Comparison of ENCODE assay signal across 20 mouse cellular contexts in genomic region chr10:118588198-118588597, GRCm38 (mm10).
DNase-seq lines count a peak whose midpoint lies in the region; ATAC-seq and TF ChIP-seq lines count a peak whose summit lies in the region.
"Had no signal": no experiment of that assay in that cellular context is flagged by ENCODE, and none has a peak within 500 bp of the region (broad histone marks: within the 10 kb centered on the region; RNA-seq: fewer than 3 reads in every experiment).

No protein-coding gene starts in this region.

- no peak overlapping the region for H3K4me2 ChIP-seq in heart, embryonic 11.5 days
- H3K4me2 ChIP-seq in myocyte (ENCODE audit: low read depth): no peak overlapping the region
- H3K4me2 ChIP-seq: embryonic facial prominence, embryonic 12.5 days; forebrain, embryonic 12.5 days; heart, embryonic 13.5 days; hindbrain, embryonic 12.5 days had no signal

- 0 out of 2 replicates have a peak overlapping the region, but pooled peaks have one; percentile 16 for H3K9ac ChIP-seq in heart, embryonic 11.5 days (ENCODE audit: low read depth, low read length)
- H3K9ac ChIP-seq: embryonic facial prominence, embryonic 12.5 days; forebrain, embryonic 12.5 days; heart, embryonic 13.5 days; hindbrain, embryonic 12.5 days had no signal

- no peak overlapping the region for H3ac ChIP-seq in myocyte (ENCODE audit: control insufficient read depth, insufficient read length)

- no peaks in the 10 kb centered on the region for H3K79me2 ChIP-seq in myocyte (ENCODE audit: control insufficient read depth, insufficient read depth)

- ATAC-seq in heart, embryonic 11.5 days (replicated peaks; ENCODE audit: insufficient number of reproducible peaks, low FRiP score, low TSS enrichment): no peak
- ATAC-seq in granulocyte monocyte progenitor cell, adult 5-6 weeks (replicated peaks; ENCODE audit: poor library complexity, severe bottlenecking): 0 out of 2 replicates have a peak, but pooled peaks have one; percentile 7
- ATAC-seq: forebrain, embryonic 16.5 days; hindbrain, embryonic 16.5 days had no signal

- no peaks in the 10 kb centered on the region for H3K27me3 ChIP-seq in heart, embryonic 11.5 days (ENCODE audit: control insufficient read depth, insufficient read depth, low read length)
- no peaks in the 10 kb centered on the region for H3K27me3 ChIP-seq in myocyte (ENCODE audit: control insufficient read depth, insufficient read depth, insufficient read length)
- H3K27me3 ChIP-seq: embryonic facial prominence, embryonic 12.5 days; forebrain, embryonic 12.5 days; heart, embryonic 13.5 days; hindbrain, embryonic 12.5 days had no signal

- H3K4me1 ChIP-seq in heart, embryonic 11.5 days (ENCODE audit: control insufficient read depth, insufficient read depth, low read length): no peaks in the 10 kb centered on the region
- H3K4me1 ChIP-seq: embryonic facial prominence, embryonic 12.5 days; forebrain, embryonic 12.5 days; hindbrain, embryonic 12.5 days had no signal

- H3K36me3 ChIP-seq in heart, embryonic 11.5 days (ENCODE audit: control insufficient read depth, insufficient read depth, low read length): no peaks in the 10 kb centered on the region
- H3K36me3 ChIP-seq in myocyte (ENCODE audit: control insufficient read depth, insufficient read depth): no peaks in the 10 kb centered on the region
- H3K36me3 ChIP-seq: embryonic facial prominence, embryonic 12.5 days; forebrain, embryonic 12.5 days; heart, embryonic 13.5 days; hindbrain, embryonic 12.5 days had no signal

- no peak for TF ChIP-seq POLR2A in myocyte (IDR thresholded peaks at IDR 0.05; ENCODE audit: insufficient read length, low read depth)

- no peak overlapping the region for H3K4me3 ChIP-seq in heart, embryonic 11.5 days (ENCODE audit: low read depth, low read length)
- no peak overlapping the region for H3K4me3 ChIP-seq in myocyte
- H3K4me3 ChIP-seq: embryonic facial prominence, embryonic 12.5 days; forebrain, embryonic 12.5 days; heart, embryonic 13.5 days; hindbrain, embryonic 12.5 days had no signal

- no peaks in the 10 kb centered on the region for H3K9me3 ChIP-seq in heart, embryonic 11.5 days (replicated peaks; ENCODE audit: control insufficient read depth, low read length)
- H3K9me3 ChIP-seq: embryonic facial prominence, embryonic 12.5 days; forebrain, embryonic 12.5 days; heart, embryonic 13.5 days; hindbrain, embryonic 12.5 days had no signal

- WGBS in heart, embryonic 11.5 days (ENCODE audit: insufficient replicate concordance): 42% methylated on average over 8 of the region's 8 CpGs

- no peak overlapping the region for H3K27ac ChIP-seq in heart, embryonic 11.5 days (ENCODE audit: low read depth, low read length)
- H3K27ac ChIP-seq: embryonic facial prominence, embryonic 12.5 days; forebrain, embryonic 12.5 days; heart, embryonic 13.5 days; hindbrain, embryonic 12.5 days had no signal

- no peak for DNase-seq in heart, adult 18-20 months
- DNase-seq in B cell, adult 2 months: no peak
- no peak for DNase-seq in kidney, adult 8-10 months
- DNase-seq: adrenal gland, adult 8-10 months; adrenal gland, postnatal 36 days; cerebellum, adult 2 months; cerebellum, postnatal 10 days; embryo, embryonic 11 days; gastrocnemius, postnatal 25 days; heart, postnatal 4 days; kidney, adult 11 months had no signal

TF ChIP-seq in myocyte, 11 proteins besides CTCF, POLR2A, EP300 and RAD21:
- no peak for TF ChIP-seq USF1 (IDR thresholded peaks at IDR 0.05; ENCODE audit: low read depth)
- TF ChIP-seq SRF (IDR thresholded peaks at IDR 0.05; ENCODE audit: control insufficient read depth, insufficient read length, low read depth): no peak
- peak in 2 of 3 experiments; percentile 34 to 72 for TF ChIP-seq MYOD1 (IDR thresholded peaks at IDR 0.05; ENCODE audit: control insufficient read depth in 1 of 3, insufficient read length in 2 of 3, low read depth in 2 of 3)
- no peak for TF ChIP-seq TCF3 (IDR thresholded peaks at IDR 0.05; ENCODE audit: insufficient read length, low read depth)
- TF ChIP-seq CEBPB (IDR thresholded peaks at IDR 0.05; ENCODE audit: insufficient read depth, poor library complexity, severe bottlenecking): no peak
- TF ChIP-seq MAX (IDR thresholded peaks at IDR 0.05; ENCODE audit: low read depth): no peak
- TF ChIP-seq MYOG (IDR thresholded peaks at IDR 0.05; ENCODE audit: control insufficient read depth in 1 of 3, insufficient read depth in 1 of 3, insufficient read length in 2 of 3, low read depth in 2 of 3): peak in 1 of 3 experiments; percentile 29
